Mouse (Mus musculus) midbrain, embryonic 14.5 days (tissue): ENCODE results near the gene Ube2d3. TPM values are rescaled to one million over a fixed set of nuclear protein-coding genes. Genes with fewer than 3 reads are reported as not detected.
"Not testable (repeated sequence)": the region's sequence is repeated elsewhere in the genome, so short reads cannot be mapped to it uniquely, and the experiment has no call there.

Source experiments
- ATAC-seq: fragments of 200-750 bp; cut with Nextera tagmentation; 2 replicates; pipeline ENCODE4 v1.8.0; 2017; ENCODE audit warnings: moderate number of reproducible peaks, moderate library complexity; ENCODE audit not compliant: low FRiP score, low TSS enrichment
- DNase-seq: peaks from one replicate; pipeline ENCODE4 v3.0.0-alpha.2; 2015
- H3K27ac ChIP-seq: fragments of 300-500 bp; sonication (generic); replicated peaks from 2 replicates; pipeline ENCODE4 v1.5.1; 2014; ENCODE audit warnings: mild to moderate bottlenecking, low read depth, low read length, moderate library complexity
- H3K27me3 ChIP-seq: fragments of 300-500 bp; sonication (generic); 2 replicates; pipeline ENCODE4 v1.6.1; 2014; ENCODE audit warnings: low read length, control low read depth, mixed read lengths; ENCODE audit not compliant: control insufficient read depth, insufficient read depth
- H3K36me3 ChIP-seq: fragments of 300-500 bp; sonication (generic); 2 replicates; pipeline ENCODE4 v1.6.1; 2014; ENCODE audit warnings: low read length, control low read depth; ENCODE audit not compliant: control insufficient read depth, insufficient read depth
- H3K4me1 ChIP-seq: fragments of 300-500 bp; sonication (generic); 2 replicates; pipeline ENCODE4 v1.6.1; 2014; ENCODE audit warnings: mild to moderate bottlenecking, antibody characterized with exemption, low read length, control low read depth; ENCODE audit not compliant: control insufficient read depth, insufficient read depth
- H3K4me2 ChIP-seq: fragments of 300-500 bp; sonication (generic); 2 replicates; pipeline ENCODE4 v1.6.1; 2014; ENCODE audit warnings: mild to moderate bottlenecking, low read length, moderate library complexity
- H3K4me3 ChIP-seq: fragments of 300-500 bp; sonication (generic); replicated peaks from 2 replicates; pipeline ENCODE4 v1.5.1; 2014; ENCODE audit warnings: low read depth, low read length
- H3K9ac ChIP-seq: fragments of 300-500 bp; sonication (generic); replicated peaks from 2 replicates; pipeline ENCODE4 v1.6.1; 2014; ENCODE audit warnings: mild to moderate bottlenecking, low read length, moderate library complexity
- H3K9me3 ChIP-seq: fragments of 300-500 bp; sonication (generic); 2 replicates; pipeline ENCODE4 v1.6.1; 2016; ENCODE audit warnings: low read length, control low read depth, mixed read lengths; ENCODE audit not compliant: control insufficient read depth
- WGBS: fragments of 180-500 bp; shearing (Covaris S2); extraction: QIAGEN DNeasy Blood & Tissue Kit; methylation state at CpG from one replicate; pipeline ENCODE4 v1.1.7; 2014; 5-methylcytosine and 5-hydroxymethylcytosine counted together
- polyA plus RNA-seq: library from polyadenylated mRNA; unstranded; fragments of >200 nt; fragmentation: Nextera tagmentation; extraction: Ambion mirVana; gene quantifications from 2 replicates; pipeline ENCODE4 v1.2.1, GENCODE M21; 2014

Ube2d3 gene
- polyA plus RNA-seq, 1 experiment from 2014 or later = 443 TPM

GRCm38 (mm10) chr3:135491102-135491501 is 53.2 kb downstream of the Ube2d3 start:
- no peak overlapping the region for H3K4me3 ChIP-seq
- ATAC-seq = no peak
- DNase-seq = no peak
- no peaks in the 10 kb centered on the region for H3K4me1 ChIP-seq
- H3K36me3 ChIP-seq = no peaks in the 10 kb centered on the region
- H3K27ac ChIP-seq = no peak overlapping the region
- H3K4me2 ChIP-seq = no peak overlapping the region
- H3K9ac ChIP-seq = no peak overlapping the region
- no peaks in the 10 kb centered on the region for H3K9me3 ChIP-seq
- 94% methylated on average over 6 of the region's 6 CpGs for WGBS
- no peaks in the 10 kb centered on the region for H3K27me3 ChIP-seq

GRCm38 (mm10) chr3:135493320-135493719 is 55.4 kb downstream of the Ube2d3 start:
- 93% methylated on average over 7 of the region's 7 CpGs for WGBS
- not testable (repeated sequence) for H3K36me3 ChIP-seq, H3K27me3 ChIP-seq, H3K4me3 ChIP-seq, DNase-seq, ATAC-seq, H3K9ac ChIP-seq, H3K9me3 ChIP-seq, H3K4me2 ChIP-seq, H3K27ac ChIP-seq, H3K4me1 ChIP-seq

DNA sequence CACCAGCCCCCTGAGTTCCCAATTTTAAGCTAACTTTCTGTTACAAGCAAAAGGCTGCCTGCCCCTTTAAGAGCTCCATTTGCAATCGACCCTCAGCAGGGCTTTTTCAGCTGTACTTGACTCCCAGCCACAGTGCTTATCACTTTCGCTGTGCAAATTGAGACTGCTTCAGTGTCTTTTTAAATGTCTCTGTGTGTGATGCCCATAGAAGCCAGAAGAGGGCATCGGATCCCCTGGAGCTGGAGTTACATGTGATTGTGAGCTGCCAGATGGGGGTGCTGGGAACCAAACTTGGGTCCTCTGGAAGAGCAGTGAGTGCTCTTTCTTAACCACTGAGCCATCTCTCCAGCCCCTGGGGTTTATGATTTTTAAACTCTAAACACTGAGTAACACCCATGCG is 60.0 kb downstream of the Ube2d3 start:
- H3K27me3 ChIP-seq, H3K9me3 ChIP-seq, H3K4me3 ChIP-seq, H3K9ac ChIP-seq, H3K27ac ChIP-seq, H3K4me2 ChIP-seq, ATAC-seq, H3K36me3 ChIP-seq, H3K4me1 ChIP-seq, DNase-seq: not testable (repeated sequence)
- WGBS = 90% methylated on average over 4 of the region's 4 CpGs

- Histone ChIP-seq H3K9ac (no peak overlapping the region), H3K9me3 (no peaks in the 10 kb centered on the region), H3K36me3 (no peaks in the 10 kb centered on the region), H3K4me3 (no peak overlapping the region), H3K27me3 (no peaks in the 10 kb centered on the region), H3K4me1 (no peaks in the 10 kb centered on the region), H3K27ac (no peak overlapping the region), H3K4me2 (no peak overlapping the region)
- DNase-seq = no peak
- WGBS = 92% methylated on average over 5 of the region's 5 CpGs
- no peak for ATAC-seq
Observed at GRCm38 (mm10) chr3:135498891-135499290, 60.9 kb downstream of the Ube2d3 start.

DNA sequence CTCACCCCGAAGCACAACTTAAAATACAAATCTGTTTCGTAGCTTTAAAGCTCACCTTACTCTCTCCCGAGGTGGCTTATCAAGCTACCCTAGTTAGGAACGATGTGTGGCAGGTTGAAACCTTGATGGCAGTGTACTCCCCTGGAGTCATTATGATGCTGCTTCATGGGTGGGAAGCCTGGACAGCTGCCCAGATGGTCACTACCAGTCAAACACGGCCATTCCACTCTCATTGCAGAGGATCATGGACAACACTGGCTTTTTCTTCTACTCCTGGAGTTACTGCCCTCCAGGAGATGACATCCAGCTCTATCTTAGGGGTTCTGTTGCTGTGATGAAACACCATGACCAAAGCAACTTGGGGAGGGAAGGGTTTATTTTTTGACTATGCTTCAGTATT is 65.2 kb downstream of the Ube2d3 start:
- no peaks in the 10 kb centered on the region for H3K4me1 ChIP-seq
- no peak overlapping the region for H3K9ac ChIP-seq
- H3K36me3 ChIP-seq = no peaks in the 10 kb centered on the region
- WGBS = 92% methylated on average over 5 of the region's 5 CpGs
- H3K4me3 ChIP-seq = no peak overlapping the region
- H3K27me3 ChIP-seq = no peaks in the 10 kb centered on the region
- DNase-seq (no peak), ATAC-seq (no peak)
- no peaks in the 10 kb centered on the region for H3K9me3 ChIP-seq
- no peak overlapping the region for H3K27ac ChIP-seq
- no peak overlapping the region for H3K4me2 ChIP-seq

GRCm38 (mm10) chr3:135505369-135505909 is 67.5 kb downstream of the Ube2d3 start:
- Histone ChIP-seq H3K4me3 (no peak overlapping the region), H3K36me3 (no peaks in the 10 kb centered on the region), H3K4me1 (no peaks in the 10 kb centered on the region), H3K27me3 (no peaks in the 10 kb centered on the region), H3K4me2 (no peak overlapping the region), H3K9ac (no peak overlapping the region), H3K9me3 (no peaks in the 10 kb centered on the region), H3K27ac (no peak overlapping the region)
- DNase-seq (no peak), ATAC-seq (no peak)
- WGBS = 58% methylated on average over 10 of the region's 10 CpGs

GRCm38 (mm10) chr3:135505916-135506482 is 68.0 kb downstream of the Ube2d3 start:
- WGBS = 90% methylated on average over 13 of the region's 13 CpGs
- ATAC-seq = no peak
- Histone ChIP-seq H3K36me3 (no peaks in the 10 kb centered on the region), H3K27ac (no peak overlapping the region), H3K4me1 (no peaks in the 10 kb centered on the region), H3K9ac (no peak overlapping the region), H3K27me3 (no peaks in the 10 kb centered on the region), H3K9me3 (no peaks in the 10 kb centered on the region), H3K4me3 (no peak overlapping the region), H3K4me2 (no peak overlapping the region)
- DNase-seq = no peak

- H3K9me3 ChIP-seq = no peaks in the 10 kb centered on the region
- ATAC-seq (no peak), DNase-seq (no peak)
- no peak overlapping the region for H3K27ac ChIP-seq
- WGBS = 93% methylated on average over 7 of the region's 7 CpGs
- no peaks in the 10 kb centered on the region for H3K36me3 ChIP-seq
- no peak overlapping the region for H3K4me3 ChIP-seq
- no peak overlapping the region for H3K4me2 ChIP-seq
- no peaks in the 10 kb centered on the region for H3K4me1 ChIP-seq
- H3K9ac ChIP-seq = no peak overlapping the region
- H3K27me3 ChIP-seq = no peaks in the 10 kb centered on the region
Observed at GRCm38 (mm10) chr3:135507506-135507905, 69.6 kb downstream of the Ube2d3 start.

GRCm38 (mm10) chr3:135508191-135508590 is 70.2 kb downstream of the Ube2d3 start:
- no peaks in the 10 kb centered on the region for H3K27me3 ChIP-seq
- no peaks in the 10 kb centered on the region for H3K4me1 ChIP-seq
- ATAC-seq (no peak), DNase-seq (no peak)
- H3K36me3 ChIP-seq = no peaks in the 10 kb centered on the region
- H3K9me3 ChIP-seq = no peaks in the 10 kb centered on the region
- WGBS = 92% methylated on average over 1 of the region's 1 CpGs
- H3K27ac ChIP-seq = no peak overlapping the region
- H3K4me3 ChIP-seq = no peak overlapping the region
- no peak overlapping the region for H3K9ac ChIP-seq
- no peak overlapping the region for H3K4me2 ChIP-seq
